Mouse (Mus musculus) liver, embryonic 14.5 days (tissue): ENCODE data around the gene Adat2. TPM values are rescaled to one million over a fixed set of nuclear protein-coding genes. Genes with fewer than 3 reads are reported as not detected.

ENCODE experiments used
- ATAC-seq: fragments of 200-750 bp; cut with Nextera tagmentation; 2 replicates; pipeline ENCODE4 v1.8.0; 2017; ENCODE audit warnings: moderate number of reproducible peaks, mild to moderate bottlenecking, moderate library complexity; ENCODE audit not compliant: insufficient read depth
- DNase-seq, 3 experiments: peaks; one replicate each; pipeline ENCODE4 v3.0.0-alpha.2; 2012 to 2013; ENCODE audit warnings: low read depth in 3 of 3, low spot score in 3 of 3
- H3K27ac ChIP-seq: fragments of 300-500 bp; sonication (generic); 2 replicates; pipeline ENCODE4 v1.5.1; 2014; ENCODE audit warnings: moderate library complexity, mild to moderate bottlenecking, control low read depth, inconsistent platforms
- H3K27me3 ChIP-seq: fragments of 300-500 bp; sonication (generic); 2 replicates; pipeline ENCODE4 v1.6.1; 2014; ENCODE audit warnings: mild to moderate bottlenecking, low read length, moderate library complexity; ENCODE audit not compliant: control insufficient read depth, insufficient read depth
- H3K36me3 ChIP-seq: fragments of 300-500 bp; sonication (generic); replicated peaks from 2 replicates; pipeline ENCODE4 v1.6.1; 2014; ENCODE audit warnings: low read depth; ENCODE audit not compliant: control insufficient read depth, insufficient read depth
- H3K4me1 ChIP-seq, 2 experiments: fragments of 200-500 bp in 1 of 2; fragments of 300-500 bp in 1 of 2; sonication (generic) in 1 of 2; replicated peaks; 2 replicates each; pipeline ENCODE4 v1.6.1; 2012 to 2014; ENCODE audit warnings: antibody characterized with exemption in 1 of 2, inconsistent platforms in 1 of 2, low read length in 1 of 2; ENCODE audit not compliant: control insufficient read depth in 2 of 2, insufficient read depth in 2 of 2
- H3K4me2 ChIP-seq: fragments of 300-500 bp; sonication (generic); 2 replicates; pipeline ENCODE4 v1.6.1; 2014; ENCODE audit warnings: low read depth, mild to moderate bottlenecking, control low read depth, moderate library complexity
- H3K4me3 ChIP-seq, 2 experiments: fragments of 200-500 bp in 1 of 2; fragments of 300-500 bp in 1 of 2; sonication (generic) in 1 of 2; 2 replicates each; pipeline ENCODE4 v1.5.1; 2012 to 2014; ENCODE audit warnings: low read depth in 2 of 2, low read length in 2 of 2, mild to moderate bottlenecking in 2 of 2, control low read depth in 1 of 2, inconsistent platforms in 1 of 2, moderate library complexity in 1 of 2; ENCODE audit not compliant: insufficient read depth in 1 of 2
- H3K9ac ChIP-seq: fragments of 300-500 bp; sonication (generic); replicated peaks from 2 replicates; pipeline ENCODE4 v1.6.1; 2014; ENCODE audit warnings: mild to moderate bottlenecking, control low read depth, moderate library complexity
- H3K9me3 ChIP-seq: fragments of 300-500 bp; sonication (generic); 2 replicates; pipeline ENCODE4 v1.6.1; 2016; ENCODE audit warnings: low read length, mixed read lengths; ENCODE audit not compliant: control insufficient read depth
- CTCF ChIP-seq: IDR thresholded peaks from 2 replicates; pipeline ENCODE4 v1.5.1; 2016; ENCODE audit warnings: antibody characterized with exemption, low read depth, control low read depth
- EP300 ChIP-seq: IDR thresholded peaks from 2 replicates; pipeline ENCODE4 v1.6.1; 2016; ENCODE audit warnings: antibody characterized with exemption, low read depth
- WGBS: fragments of 180-500 bp; shearing (Covaris S2); extraction: QIAGEN DNeasy Blood & Tissue Kit; methylation state at CpG from one replicate; pipeline ENCODE4 v1.1.7; 2014; ENCODE audit not compliant: insufficient replicate concordance; 5-methylcytosine and 5-hydroxymethylcytosine counted together
- polyA plus RNA-seq, 2 experiments: library from polyadenylated mRNA; depleted of rRNA in 1 of 2; stranded (reverse) in 1 of 2; unstranded in 1 of 2; fragments of >200 nt; fragmentation: Nextera tagmentation in 1 of 2; extraction: Ambion mirVana in 1 of 2; gene quantifications; 2 replicates each; pipeline versions ENCODE4 v1.2.1 to v1.2.3; 2012 to 2014

Gene Adat2
- polyA plus RNA-seq, 2 experiments = 3.4 to 4.0 TPM

DNA sequence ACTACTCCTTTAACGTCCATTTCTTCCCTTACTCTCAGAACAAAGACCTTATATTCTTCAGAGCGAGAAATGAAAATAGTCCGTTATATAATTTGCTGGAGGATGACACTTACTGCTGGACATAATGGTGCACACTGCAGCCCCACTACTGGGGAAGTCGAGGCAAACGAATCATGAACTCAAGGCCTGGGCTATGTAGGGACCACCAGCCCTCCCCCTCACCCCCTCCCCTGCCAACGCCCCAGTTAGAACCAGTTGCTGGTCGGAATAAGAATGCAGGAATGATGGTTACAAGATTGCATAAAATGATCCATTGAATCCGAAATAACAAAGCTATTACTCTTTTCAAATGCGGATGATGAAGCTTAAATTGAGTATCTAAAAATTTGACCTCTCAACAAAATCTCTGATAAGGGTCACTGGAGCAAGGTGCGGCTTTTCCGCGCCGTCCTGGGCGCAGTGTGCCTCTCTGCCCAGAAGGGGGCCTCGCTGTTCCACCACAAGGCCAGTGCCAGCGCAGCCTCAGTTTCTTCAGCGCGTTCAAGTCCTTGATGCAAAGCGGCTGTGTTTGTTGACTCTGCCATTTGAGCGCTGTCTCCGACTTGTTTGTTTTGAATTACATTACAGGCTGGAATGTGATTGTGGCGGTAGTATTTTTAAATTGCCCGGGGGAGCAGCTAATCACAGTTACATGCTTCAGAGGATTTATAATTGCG, 11.8 kb downstream of the Adat2 start:
- H3K9ac ChIP-seq = no peak overlapping the region
- ATAC-seq (no peak), DNase-seq (no peak)
- H3K4me3 ChIP-seq = no peak overlapping the region
- no peak overlapping the region for H3K27ac ChIP-seq
- TF ChIP-seq CTCF = peak; percentile 89
- no peak for TF ChIP-seq EP300
- H3K9me3 ChIP-seq = no peaks in the 10 kb centered on the region
- no peaks in the 10 kb centered on the region; the same call in 1 of the 2 replicates for H3K36me3 ChIP-seq
- WGBS = 29% methylated on average over 24 of the region's 24 CpGs
- H3K4me2 ChIP-seq = peak overlapping the region; percentile 18; the same call in 1 of the 2 replicates
- no peaks in the 10 kb centered on the region for H3K27me3 ChIP-seq
- H3K4me1 ChIP-seq = no peaks in the 10 kb centered on the region

DNA sequence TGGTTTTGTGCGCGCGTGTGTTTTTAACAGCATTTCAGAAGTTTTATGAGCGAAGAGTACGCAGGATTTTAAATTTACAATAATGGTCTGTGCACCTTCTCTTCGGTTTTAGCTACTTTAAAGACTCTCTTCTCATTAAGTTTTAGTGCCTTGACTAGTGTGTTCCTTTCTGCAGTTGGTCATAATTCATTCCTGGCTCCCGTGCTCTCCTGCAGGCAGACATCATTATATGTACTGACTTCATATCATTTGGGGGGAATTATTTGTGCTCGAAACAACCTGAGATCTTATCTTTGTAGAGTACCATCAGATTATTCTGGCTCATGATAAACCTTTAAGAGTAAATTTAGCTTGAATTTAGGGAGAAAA, 12.4 kb downstream of the Adat2 start:
- 58% methylated on average over 8 of the region's 8 CpGs for WGBS
- H3K4me1 ChIP-seq = no peaks in the 10 kb centered on the region
- H3K4me2 ChIP-seq = peak overlapping the region; percentile 18; the same call in 1 of the 2 replicates
- ATAC-seq (no peak), DNase-seq (no peak)
- no peak overlapping the region for H3K4me3 ChIP-seq
- no peaks in the 10 kb centered on the region for H3K9me3 ChIP-seq
- H3K27ac ChIP-seq = no peak overlapping the region
- H3K36me3 ChIP-seq = no peaks in the 10 kb centered on the region; the same call in 1 of the 2 replicates
- no peak overlapping the region for H3K9ac ChIP-seq
- no peak for TF ChIP-seq CTCF
- TF ChIP-seq EP300 = no peak
- H3K27me3 ChIP-seq = no peaks in the 10 kb centered on the region

DNA sequence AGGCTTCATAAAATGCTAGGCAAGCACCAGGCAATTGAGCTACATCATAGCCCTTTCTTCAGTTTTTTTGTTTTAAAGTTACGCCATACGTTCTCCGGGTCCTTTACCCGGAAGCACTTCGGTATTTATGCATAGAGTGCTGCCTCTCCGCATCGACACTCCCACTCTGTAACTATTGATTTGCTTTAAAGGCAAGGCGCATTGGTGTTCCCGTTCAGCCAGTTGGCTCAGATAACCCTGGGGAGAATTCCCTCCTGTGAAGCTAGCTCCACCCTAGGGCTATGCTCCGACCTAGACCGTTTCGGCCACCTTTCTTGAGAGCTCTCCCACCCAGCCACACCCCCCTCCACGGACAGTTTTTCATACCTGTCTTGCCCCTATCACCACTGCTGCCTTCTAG, 13.7 kb downstream of the Adat2 start:
- DNase-seq (no peak), ATAC-seq (no peak)
- Histone ChIP-seq H3K4me3 (no peak overlapping the region), H3K27ac (no peak overlapping the region), H3K4me2 (no peak overlapping the region), H3K9me3 (no peaks in the 10 kb centered on the region), H3K36me3 (no peaks in the 10 kb centered on the region), H3K9ac (no peak overlapping the region), H3K27me3 (no peaks in the 10 kb centered on the region), H3K4me1 (no peaks in the 10 kb centered on the region)
- WGBS = 59% methylated on average over 13 of the region's 13 CpGs
- no peak for TF ChIP-seq EP300
- TF ChIP-seq CTCF = no peak

DNA sequence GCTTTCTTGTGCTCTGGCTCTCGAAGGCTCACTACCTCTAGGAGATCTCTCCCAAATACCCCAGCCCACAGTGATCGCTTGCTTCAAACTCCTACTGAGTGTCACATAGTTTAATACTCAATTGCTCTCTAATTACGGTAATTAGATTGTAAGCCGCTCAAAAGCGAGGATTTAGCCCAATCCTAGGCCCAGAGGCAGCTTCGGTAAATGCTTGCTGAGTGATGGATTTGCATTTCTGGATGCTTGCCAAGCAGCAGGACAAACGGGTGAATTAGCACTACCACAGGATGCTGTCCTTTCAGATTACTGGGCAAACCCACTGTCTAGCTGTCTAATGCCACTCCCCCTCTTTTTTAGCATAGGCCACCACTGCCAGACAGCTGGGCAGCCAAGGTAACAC, 17.1 kb downstream of the Adat2 start:
- Histone ChIP-seq H3K36me3 (no peaks in the 10 kb centered on the region), H3K4me3 (no peak overlapping the region), H3K9me3 (no peaks in the 10 kb centered on the region), H3K9ac (no peak overlapping the region), H3K27me3 (no peaks in the 10 kb centered on the region), H3K4me1 (no peaks in the 10 kb centered on the region), H3K4me2 (no peak overlapping the region), H3K27ac (no peak overlapping the region)
- TF ChIP-seq EP300 (no peak), CTCF (no peak)
- 64% methylated on average over 7 of the region's 7 CpGs for WGBS
- ATAC-seq = no peak
- no peak for DNase-seq

DNA sequence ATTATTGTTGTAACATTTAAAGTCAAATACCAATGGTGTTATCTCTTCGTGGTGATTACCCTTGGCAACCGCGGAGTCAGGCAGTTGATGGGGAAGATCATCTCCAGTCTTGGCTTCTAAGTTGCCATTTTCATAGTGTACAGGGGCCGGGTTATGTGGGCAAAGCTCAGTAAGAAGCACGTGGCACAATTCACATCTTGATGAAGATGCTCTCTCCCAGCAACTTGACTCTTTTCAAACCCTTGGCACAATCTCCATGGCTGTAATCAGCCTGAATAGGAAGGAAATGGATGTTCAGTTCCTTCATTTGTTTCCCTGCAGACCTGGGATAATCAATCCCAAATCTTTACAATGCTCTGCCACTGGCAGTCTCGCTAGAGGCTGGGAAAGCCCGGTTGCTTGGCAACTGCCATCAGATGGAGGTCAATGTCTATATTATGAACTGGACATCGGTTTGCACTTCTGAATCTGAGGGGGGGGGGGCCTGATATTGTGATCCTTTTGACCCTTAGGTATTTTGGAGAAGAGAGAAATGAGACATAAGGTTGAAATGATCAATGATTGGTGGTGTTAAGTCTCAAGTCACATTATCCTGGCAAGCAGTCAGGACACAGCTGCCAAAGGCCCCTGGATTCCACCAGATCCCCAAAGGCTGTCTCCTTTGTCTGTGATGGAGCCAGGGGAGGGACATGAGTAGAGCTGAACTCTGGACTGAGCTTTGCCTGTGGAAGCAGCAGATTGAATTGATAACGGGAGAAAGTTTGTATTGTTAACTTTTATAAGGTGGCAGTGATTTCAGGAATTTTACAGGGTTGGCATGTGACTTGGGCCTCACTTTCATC, 18.2 kb downstream of the Adat2 start:
- ATAC-seq = no peak
- Histone ChIP-seq H3K4me3 (no peak overlapping the region), H3K9me3 (no peaks in the 10 kb centered on the region), H3K27me3 (no peaks in the 10 kb centered on the region), H3K4me2 (no peak overlapping the region), H3K9ac (no peak overlapping the region), H3K27ac (no peak overlapping the region), H3K4me1 (no peaks in the 10 kb centered on the region), H3K36me3 (no peaks in the 10 kb centered on the region)
- TF ChIP-seq EP300 = no peak
- TF ChIP-seq CTCF = no peak
- WGBS = 61% methylated on average over 9 of the region's 9 CpGs
- no peak for DNase-seq
